In genomic region chr5:130852182-130852581, GRCm38 (mm10) we compare ENCODE assay signal across 8 mouse cellular contexts.
DNase-seq lines count a peak whose midpoint lies in the region; ATAC-seq and TF ChIP-seq lines count a peak whose summit lies in the region.

No protein-coding gene starts in this region.

- H3K9ac ChIP-seq in heart, postnatal 0 days (replicated peaks; ENCODE audit: low read depth, low read length), result no peak overlapping the region
- no peak overlapping the region for H3K9ac ChIP-seq in hindbrain, embryonic 13.5 days

- no peak for TF ChIP-seq CTCF in heart, postnatal 0 days (IDR thresholded peaks at IDR 0.05; ENCODE audit: low read depth)

- H3K9me3 ChIP-seq in heart, postnatal 0 days (replicated peaks; ENCODE audit: control insufficient read depth, low read length), result no peaks in the 10 kb centered on the region
- no peaks in the 10 kb centered on the region for H3K9me3 ChIP-seq in hindbrain, embryonic 13.5 days

- H3K27ac ChIP-seq in heart, postnatal 0 days (ENCODE audit: low read depth), result no peak overlapping the region
- H3K27ac ChIP-seq in hindbrain, embryonic 13.5 days, result no peak overlapping the region

- peak overlapping the region; percentile 33 for H3K4me2 ChIP-seq in heart, postnatal 0 days (ENCODE audit: low read depth, low read length)
- peak overlapping the region; percentile 28; the same call in 1 of the 2 replicates for H3K4me2 ChIP-seq in hindbrain, embryonic 13.5 days

- H3K27me3 ChIP-seq in heart, postnatal 0 days (ENCODE audit: control insufficient read depth, insufficient read depth, low read length), result no peaks in the 10 kb centered on the region
- 0 out of 2 replicates have a peak, but pooled peaks cover 3% of the 10 kb centered on the region for H3K27me3 ChIP-seq in hindbrain, embryonic 13.5 days

- DNase-seq in heart, postnatal 0 days (ENCODE audit: low spot score), result no peak
- DNase-seq in heart, adult 8-10 months (ENCODE audit: low spot score), result no peak
- DNase-seq in embryo, embryonic 10 days (ENCODE audit: low spot score), result peak; percentile 18
- no peak for DNase-seq in gastrocnemius, postnatal 25 days
- no peak for DNase-seq in left cerebral cortex, adult 8-10 months (ENCODE audit: low spot score in 2 of 2)
- DNase-seq in cerebellum, adult 11 months, result no peak

- TF ChIP-seq EP300 in heart, postnatal 0 days (IDR thresholded peaks at IDR 0.05; ENCODE audit: low read depth), result no peak

- no peak overlapping the region for H3K4me3 ChIP-seq in heart, postnatal 0 days (ENCODE audit: low read depth, low read length)
- 0 out of 2 replicates have a peak overlapping the region, but pooled peaks have one; percentile 4 for H3K4me3 ChIP-seq in hindbrain, embryonic 13.5 days

- ATAC-seq in heart, postnatal 0 days (ENCODE audit: insufficient read depth, low read depth), result no peak
- ATAC-seq in hindbrain, embryonic 13.5 days (ENCODE audit: low FRiP score), result no peak
- peak; percentile 26; the same call in 1 of the 2 replicates for ATAC-seq in megakaryocyte, adult 5-6 weeks (ENCODE audit: poor library complexity, severe bottlenecking)

- no peaks in the 10 kb centered on the region for H3K4me1 ChIP-seq in heart, postnatal 0 days (ENCODE audit: control insufficient read depth, insufficient read depth)
- peaks cover 4% of the 10 kb centered on the region for H3K4me1 ChIP-seq in hindbrain, embryonic 13.5 days (replicated peaks)

- H3K36me3 ChIP-seq in heart, postnatal 0 days (replicated peaks; ENCODE audit: control insufficient read depth, insufficient read depth, low read length), result no peaks in the 10 kb centered on the region
- no peaks in the 10 kb centered on the region for H3K36me3 ChIP-seq in hindbrain, embryonic 13.5 days

- WGBS in heart, postnatal 0 days, result 12% methylated on average over 11 of the region's 11 CpGs
- WGBS in hindbrain, embryonic 13.5 days, result 6% methylated on average over 11 of the region's 11 CpGs
